Mouse (Mus musculus): Measurements from ENCODE around the gene Hdgf.

The Hdgf gene

DNA sequence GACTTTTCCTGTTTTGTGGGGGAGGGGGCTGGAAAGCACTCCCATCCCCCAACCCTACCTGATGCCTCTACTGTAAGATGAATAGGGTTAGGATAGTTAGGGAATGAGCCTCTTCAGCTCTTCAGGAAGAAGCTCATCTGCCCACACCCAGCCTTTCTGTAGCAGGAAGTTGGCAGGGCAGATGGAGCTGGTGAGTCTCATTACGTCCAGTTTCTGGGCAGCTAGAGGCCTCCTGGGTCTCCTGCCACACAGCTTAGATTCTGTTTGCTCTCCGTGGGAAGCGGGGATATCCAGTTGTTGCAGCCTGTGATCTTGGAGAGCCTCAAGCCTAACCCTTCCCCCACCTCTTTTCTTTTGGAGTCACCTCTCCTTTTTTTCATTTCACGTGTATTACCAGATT is 3.8 kb downstream of the Hdgf start:
- no peak for DNase-seq (ENCODE audit: low spot score)

DNA sequence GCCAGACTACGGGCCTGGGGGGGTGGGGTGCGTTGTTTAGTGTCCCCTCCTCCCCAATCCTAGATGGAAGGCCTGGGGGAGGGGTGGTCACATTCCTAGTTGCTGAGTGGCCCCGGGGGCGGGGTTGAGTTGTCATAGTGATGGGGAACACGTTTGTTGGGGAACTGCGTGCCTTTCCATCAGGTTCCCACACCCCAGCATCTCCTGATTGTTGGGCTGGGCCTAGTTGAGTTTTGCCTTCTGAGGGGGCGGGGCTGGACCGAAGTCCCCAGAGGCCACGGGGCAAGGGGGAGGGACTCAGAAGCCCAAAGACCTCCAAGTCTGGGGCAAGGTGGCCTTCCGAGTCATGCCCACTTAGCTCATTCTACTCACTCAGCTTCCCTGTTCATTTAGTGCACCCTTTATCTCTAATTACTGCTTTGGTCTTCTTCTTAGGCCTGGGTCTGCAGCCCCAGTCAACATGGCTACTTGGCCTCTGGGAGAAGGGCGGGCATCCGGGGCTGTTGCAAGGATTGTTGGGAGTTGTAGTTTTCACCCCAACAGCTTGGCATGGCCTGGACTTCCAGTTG is 4.5 kb downstream of the Hdgf start:
- peak; percentile 78 for DNase-seq (ENCODE audit: low spot score)

DNA sequence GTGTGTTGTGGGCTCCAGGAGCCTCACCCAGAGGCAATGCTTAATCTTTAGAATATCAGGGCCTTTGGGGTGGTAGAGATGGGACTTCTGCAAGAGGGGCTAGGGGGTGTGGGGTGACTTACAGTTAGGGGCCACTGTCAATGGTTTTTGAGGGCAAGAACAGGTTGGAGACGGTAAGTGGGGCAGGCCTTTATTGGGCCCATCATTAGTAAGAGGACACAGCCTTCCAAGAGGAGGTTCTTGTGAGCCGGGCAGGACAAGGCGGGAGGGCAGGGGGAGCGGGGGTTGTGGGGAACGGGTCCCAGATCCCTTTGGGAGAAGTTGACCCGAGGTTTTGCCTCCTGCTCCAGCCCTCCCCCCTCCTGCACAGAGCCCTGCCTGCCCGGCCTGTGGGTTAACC is 7.4 kb downstream of the Hdgf start:
- DNase-seq (ENCODE audit: low spot score), result no peak

DNA sequence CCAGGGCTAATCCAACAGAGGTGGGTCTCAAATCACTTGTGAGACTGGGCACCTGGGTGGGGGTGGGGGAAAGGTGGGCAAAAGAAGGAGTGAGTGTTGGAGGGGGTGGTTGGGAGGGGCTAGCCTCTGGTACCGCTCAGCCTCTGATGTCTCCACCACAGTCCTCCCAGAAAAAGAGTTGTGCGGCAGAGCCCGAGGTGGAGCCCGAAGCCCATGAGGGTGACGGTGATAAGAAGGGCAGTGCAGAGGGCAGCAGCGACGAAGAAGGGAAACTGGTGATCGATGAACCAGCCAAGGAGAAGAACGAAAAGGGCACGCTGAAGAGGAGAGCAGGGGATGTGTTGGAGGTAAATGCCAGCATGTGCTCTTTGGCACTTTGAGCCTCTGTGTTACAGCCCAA is 7.8 kb downstream of the Hdgf start:
- no peak for DNase-seq (ENCODE audit: low spot score)

DNA sequence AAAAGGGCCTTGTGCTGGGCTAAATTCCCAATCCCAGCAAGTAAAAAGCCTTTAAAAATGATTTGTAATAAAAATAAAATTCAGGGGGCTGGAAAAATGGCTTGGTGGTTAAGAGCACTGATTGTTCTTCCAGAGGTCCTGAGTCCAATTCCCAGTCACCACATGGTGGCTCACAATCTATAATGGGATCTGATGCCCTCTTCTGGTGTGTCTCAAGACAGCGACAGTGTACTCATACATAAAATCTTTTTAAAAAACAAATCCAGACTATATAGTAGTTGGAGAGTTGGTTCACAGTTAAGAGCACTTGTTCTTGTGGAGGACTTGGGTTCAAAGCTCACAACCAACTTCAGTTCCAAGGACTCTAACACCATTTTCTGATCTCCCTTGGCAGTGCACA is 10.9 kb downstream of the Hdgf start:
- no peak for DNase-seq (ENCODE audit: low spot score)

DNA sequence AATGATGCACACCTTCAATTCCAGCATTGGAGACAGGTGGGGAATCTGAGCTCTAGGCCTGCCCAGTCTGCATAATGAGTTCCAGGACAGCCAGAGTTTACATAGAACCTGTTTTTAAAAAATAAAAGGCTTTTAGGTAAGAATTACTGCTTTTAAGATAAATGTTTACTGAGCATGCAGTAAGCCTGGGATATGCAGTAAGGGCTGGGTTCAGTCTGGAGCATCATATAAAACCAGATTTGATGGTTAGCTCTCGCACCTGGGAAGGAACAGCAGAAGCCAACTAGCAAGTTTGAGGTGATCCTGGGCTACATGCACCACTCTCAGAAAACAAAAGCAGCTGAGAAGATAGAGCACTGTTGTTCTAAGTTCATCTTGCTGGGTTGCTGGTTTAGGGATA is 12.4 kb downstream of the Hdgf start:
- no peak for DNase-seq (ENCODE audit: low spot score)

DNA sequence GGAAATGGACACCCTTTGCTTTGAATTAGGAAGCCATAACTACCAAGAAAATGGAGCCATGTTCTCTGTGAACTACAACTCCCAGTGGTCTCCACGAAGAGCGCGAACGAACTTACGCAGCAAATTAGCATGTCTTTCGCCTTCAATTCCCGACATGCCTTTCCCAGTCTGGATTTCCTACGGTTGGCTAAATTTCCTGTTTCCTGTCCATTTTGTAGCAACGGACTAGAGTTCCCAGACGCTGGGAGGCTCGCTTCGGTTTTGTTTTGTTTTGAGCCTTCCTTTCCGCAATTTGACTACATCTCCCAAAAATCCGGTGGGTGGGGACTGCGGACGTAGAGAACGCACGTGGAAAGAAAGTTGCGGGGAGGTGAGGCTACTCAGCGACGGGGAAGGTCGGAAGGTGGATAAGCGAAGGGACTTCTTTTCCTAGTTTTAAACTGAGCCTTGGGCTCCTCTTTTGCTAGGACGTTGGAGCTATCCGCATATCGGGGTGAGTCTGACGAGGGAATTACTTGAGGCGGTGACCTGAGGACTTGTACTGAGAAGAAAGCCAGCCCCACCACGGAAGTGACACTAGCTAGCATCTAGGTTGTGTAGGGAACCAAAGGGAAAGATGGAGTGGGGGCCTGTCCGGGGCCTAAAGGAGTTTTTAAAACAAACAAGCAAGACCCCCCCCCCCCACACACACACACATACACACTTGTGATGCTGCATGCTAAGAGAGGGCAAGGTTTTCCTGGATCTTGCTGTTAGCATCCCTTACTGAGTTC is 13.4 kb downstream of the Hdgf start, which contains the start of gene Mrpl24:
Mrpl24 (plus strand) TSS at position 171 of the 773 bp plus-strand sequence.
- peak; percentile 68 for DNase-seq (ENCODE audit: low spot score)

DNA sequence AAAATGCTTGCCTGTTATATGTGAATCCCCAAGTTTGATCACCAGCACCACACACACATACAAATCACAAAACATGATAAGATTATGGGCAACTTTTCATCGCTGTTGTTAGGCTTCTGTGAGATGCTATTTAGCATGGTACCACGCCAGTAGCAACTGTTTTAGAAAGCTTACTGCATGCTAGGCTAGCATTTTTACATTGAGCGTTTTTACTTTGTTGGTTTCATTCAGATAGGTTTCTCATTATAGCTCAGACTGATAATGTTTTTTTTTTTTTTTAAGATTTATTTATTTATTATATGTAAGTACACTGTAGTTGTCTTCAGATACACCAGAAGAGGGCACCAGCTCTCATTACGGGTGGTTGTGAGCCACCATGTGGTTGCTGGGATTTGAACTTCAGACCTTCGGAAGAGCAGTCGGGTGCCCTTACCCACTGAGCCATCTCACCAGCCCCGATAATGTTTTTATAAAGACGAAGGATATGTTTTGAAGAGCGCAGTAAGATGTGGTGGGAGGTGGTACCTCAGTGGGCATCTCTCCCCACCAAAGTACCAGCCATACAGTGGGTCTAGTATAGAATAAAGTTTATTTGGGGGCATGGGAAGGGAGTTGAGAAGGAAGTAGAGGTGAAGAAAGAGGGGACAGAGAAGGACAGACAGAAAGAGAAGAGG is 14.3 kb downstream of the Hdgf start:
- no peak for DNase-seq (ENCODE audit: low spot score)

DNA sequence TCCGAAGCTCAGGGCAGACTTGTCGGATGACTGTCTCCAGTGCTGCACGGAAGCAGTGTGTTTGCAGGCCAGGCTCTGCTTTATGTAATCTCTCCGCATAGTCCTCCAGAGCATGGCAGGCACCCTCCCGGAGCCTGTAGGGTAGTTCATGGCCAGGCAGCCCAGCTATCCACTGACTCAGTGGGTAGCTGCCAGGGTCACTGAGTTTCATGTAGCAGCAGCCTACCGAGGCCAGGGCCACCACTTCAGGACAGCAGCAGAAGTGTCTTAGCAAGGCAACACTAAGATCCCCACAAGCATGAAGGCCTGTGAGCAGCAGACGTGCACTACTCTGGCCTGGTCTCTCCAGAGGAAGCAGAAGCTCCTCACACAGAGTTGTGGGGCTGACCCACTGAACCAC is 18.9 kb downstream of the Hdgf start:
- no peak for DNase-seq (ENCODE audit: low spot score)

DNA sequence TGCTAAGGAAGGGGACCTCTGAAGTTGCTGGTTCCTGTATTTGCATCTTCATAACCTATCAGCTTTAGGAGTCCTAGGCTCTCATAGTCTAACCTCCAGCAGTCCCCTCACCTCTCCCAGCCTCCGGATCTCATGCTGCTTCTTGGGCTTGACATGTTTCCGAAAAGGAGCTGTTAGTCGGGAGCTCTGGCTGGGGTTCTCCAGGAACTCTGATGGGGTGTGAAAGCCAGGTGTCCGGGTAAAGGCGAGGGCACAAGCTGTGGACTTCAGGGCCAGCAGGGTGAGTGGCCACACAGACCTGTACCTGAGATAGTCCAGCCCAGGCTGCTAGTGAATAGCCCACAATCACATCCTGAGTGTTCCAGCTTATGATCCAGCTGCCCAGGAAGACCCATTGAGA is 21.3 kb downstream of the Hdgf start:
- no peak for DNase-seq (ENCODE audit: low spot score)

DNA sequence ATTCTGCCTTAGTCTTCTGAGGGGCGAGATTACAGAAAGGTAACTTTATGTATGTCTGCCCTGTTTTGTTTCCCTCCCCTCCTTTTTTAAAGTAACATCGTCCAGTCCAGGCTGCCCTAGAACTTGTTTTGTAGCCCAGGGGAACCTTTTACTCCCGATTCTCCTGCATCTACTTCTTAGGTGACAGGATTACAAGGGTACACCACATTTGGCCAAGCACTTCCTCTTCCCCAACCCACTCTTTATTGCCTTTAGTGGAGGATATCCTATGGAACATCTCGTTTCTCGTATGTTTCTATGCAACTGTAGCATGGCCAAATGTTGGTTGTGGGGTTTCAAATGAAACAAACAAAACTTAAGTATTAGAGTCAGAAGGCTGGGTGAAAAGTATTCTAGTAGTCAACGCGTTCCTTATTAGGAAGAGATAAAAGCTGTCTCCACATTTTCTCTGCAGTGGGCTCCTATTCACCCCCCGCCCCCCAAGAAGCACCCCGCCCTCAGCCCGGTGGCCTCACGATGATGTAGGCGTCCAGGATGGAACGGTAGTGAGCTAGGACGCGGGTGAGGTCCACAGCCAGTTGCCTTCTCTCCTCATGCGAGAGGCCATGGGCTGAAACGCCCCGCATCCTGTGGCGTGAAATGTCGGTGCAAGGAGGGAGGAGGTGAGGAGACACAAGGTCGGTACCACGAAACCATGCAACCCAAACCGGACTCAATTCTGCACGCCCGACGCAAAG is 23.4 kb downstream of the Hdgf start:
- DNase-seq (ENCODE audit: low spot score), result no peak

DNA sequence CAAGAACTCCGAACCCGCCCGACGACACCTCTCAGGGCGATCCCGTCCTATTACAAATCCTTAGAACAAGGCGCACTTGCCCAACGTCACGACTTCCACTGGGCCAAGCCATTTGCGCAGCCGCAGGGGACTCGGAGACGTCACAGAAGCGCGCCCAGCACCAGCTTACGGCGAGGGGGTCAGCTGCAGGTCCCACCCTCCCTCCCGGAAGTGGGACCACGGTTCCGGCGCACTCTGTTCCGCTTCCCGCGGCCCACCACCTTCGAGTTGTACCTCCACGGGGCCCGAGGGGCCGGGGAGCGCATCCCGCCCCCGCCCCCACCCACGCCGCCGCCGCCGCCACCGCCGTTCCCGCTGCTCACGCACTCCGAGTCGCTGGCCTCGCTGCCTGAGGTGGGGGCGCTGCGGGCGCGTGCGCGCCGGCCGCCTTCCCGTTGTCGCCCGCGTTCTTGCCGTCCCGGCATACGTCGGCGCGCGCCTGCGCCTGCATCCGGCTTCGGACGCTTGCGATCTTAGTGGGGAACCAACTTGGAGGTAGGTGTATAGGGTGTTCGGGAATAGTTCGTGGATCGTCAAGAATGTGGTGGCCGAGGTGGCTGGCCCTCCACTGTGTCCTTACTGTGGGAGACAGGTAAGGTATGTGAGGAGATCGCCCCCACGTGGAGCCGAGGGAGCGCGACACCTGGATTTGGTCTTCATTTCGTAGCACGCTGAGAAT is 24.1 kb downstream of the Hdgf start, which contains the start of the genes Isg20l2 and Rrnad1:
Isg20l2 (plus strand) TSS at position 237 of the 718 bp plus-strand sequence.
Rrnad1 (minus strand) TSS at position 640 of the 718 bp plus-strand sequence.
- DNase-seq (ENCODE audit: low spot score), result peak; percentile 95

DNA sequence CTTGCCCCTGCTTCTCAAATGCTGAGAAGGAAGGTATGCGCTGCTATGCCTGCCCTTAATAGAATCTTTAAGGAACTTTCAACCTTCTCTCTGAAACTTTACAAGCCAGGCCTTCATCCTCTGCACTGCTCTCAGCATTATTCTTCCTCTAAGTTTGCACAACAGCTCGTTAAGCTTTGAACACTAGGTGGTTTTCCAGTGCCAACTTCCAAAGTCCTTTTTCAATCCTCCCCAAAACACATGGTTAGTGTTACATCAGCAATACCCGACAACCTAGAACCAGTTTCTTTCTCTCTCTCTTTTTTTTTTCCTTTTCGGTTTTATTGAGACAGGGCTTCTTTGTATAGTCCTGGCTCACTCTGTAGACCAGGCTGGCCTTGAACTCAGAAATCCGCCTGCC is 27.9 kb downstream of the Hdgf start:
- DNase-seq (ENCODE audit: low spot score), result no peak

DNA sequence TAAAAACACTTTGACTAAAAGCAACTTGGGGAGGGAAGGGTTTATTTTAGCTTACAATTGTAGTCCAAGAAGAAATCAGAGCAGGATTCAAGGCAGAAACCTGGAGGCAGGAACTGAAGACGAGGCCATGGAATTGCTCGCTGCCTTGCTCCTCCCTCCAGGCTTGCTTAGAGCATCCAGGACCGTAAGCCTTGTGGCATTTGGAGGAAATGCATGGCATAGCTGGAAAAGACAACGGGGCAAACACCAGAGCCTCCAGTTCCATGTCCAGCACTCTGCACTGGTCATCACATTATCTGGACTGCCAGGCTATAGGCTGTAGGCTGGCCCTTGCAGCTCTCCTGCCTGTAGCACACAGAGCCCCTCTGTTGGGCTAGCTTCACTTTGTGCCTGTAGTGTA is 28.4 kb downstream of the Hdgf start:
- DNase-seq (ENCODE audit: low spot score), result no peak

DNA sequence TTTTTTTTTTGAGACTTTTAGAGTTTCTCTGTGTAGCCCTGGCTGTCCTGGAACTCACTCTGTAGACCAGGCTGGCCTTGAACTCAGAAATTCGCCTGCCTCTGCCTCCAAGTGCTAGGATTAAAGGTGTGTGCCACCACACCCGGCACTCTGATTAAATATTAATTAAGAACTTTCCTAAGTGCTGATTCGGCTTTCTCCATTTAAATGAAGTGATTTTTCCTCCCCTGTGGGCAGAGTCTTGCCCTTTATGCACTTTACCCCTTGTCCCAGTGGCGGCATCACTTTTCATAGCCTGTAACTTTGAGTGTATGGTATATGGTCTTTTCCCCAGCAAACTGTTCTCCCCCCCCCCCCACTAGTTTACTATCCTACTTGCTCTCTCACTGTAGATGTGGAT is 29.1 kb downstream of the Hdgf start:
- no peak for DNase-seq (ENCODE audit: low spot score)

DNA sequence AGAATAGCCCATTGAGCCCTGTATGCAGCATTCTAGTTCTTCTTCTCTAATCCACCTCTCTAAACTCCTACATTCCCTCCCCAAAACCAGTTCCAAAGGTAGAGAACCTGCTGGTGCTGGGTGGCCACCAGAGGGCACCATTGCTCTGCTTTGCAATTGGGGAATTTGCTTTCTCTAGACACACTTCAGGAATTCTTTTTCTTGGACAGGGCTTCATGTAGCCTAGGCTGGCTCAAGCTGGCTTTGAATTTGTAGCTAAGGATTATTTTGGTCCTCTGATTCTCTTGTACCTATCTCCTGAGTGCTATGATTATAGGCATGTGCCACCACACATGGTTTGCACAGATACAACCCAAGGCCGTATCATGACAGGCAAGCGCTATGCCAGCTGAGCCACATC is 29.7 kb downstream of the Hdgf start:
- peak; percentile 80 for DNase-seq (ENCODE audit: low spot score)

DNA sequence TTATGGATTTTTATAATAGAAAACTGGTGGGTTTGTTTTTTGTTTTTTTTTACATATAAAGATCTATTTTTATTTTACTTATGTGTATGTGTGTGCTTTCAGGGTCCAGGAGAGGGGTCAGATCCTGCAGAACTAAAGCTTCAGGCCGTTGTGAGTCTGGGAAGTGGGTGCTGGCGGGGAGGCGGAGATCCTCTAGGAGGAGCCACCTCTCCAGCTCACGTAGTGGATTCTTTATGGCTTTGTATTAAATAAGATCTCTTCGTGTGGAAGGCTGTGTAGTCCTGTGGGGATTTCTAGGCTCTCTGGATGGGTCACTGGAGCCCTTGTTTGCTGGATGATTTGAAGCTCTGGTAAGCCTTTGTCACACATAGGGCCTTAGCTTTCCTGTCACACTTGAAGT is 34.5 kb downstream of the Hdgf start:
- DNase-seq (ENCODE audit: low spot score), result no peak

DNA sequence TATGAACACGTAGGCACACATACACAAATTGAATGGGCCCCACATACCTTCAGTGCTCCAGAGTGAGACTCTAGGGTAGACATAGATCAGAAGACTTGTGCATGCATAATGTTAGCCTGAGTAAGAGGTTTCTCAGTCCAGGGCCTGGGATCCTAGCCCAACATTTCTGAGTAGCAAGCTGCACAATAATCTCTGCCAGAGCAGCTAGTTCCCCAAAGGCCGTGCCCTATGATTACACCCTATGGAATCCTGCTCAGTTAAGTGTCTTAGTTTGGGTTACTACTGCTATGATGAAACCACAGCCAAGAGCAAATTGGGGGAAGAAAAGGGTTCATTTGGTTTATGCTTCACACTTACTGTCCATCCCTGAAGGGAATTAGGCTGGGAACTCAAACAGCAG is 36.4 kb downstream of the Hdgf start:
- DNase-seq (ENCODE audit: low spot score), result no peak

DNA sequence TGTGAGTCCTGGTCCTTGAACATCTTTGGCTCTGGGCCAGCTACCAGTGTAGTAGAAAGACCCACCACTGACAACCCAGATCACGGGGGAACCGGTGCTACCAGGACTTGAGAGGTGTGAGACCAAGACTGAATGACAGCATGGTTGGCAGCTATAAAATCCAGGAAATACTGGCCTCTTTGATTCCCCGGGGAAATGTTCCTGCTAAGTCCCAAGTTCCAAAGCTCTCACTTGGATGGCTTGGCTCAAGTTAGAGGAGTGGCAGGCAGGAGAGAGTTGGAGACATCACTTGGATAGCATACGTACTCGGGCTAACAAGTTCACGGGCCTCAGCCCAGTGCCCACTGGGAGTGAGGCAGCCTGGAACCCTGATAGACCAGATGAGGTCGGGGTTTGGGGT is 37.5 kb downstream of the Hdgf start:
- no peak for DNase-seq (ENCODE audit: low spot score)

DNA sequence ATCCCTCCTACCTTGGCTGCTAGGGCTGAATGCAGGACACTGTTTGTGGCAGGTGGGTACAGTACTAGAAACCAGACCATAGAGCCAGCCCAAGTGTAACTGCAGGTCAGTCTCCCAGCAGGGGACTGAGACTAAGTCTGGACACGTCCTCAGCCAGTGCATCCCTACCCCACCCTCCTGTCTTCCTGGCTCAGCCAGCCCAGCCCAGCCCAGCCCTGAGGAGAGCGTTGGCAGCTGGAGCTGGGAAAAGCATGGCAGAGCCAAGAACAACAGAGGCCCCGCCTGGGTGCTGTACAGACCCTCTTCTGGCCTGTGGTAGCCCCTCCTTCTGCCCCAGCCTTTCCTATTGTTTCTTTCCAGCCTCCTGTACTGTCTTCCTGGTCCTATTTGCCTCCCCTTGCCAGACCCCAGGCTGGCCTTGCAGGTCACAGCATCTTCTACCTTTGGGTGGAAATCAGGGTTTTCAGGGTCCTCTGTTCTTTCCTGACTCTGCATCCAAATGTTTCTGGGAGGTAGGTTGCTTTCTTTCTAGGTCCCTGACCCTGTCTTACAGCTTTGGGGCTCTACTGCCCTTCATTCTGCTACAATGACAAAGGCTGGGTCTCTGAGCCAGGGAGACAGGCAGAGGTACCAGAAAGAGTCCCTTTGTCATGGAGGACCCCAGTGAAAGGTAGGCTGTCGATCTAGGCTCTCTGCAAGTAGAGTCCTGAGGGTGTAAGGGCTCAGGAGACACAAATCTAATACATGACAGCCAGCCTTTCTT is 38.9 kb downstream of the Hdgf start:
- DNase-seq (ENCODE audit: low spot score), result no peak
